Mouse (Mus musculus) neural tube, embryonic 10.5 days (tissue): ENCODE measurements at regions not wholly inside any gene's neighbourhood (a gene's known extent, or its start where the extent isn't known, plus 50 kb on each side); places are given as distances from the start of the nearest gene placed in this dataset.

Source experiments
- DNase-seq: peaks from one replicate; pipeline ENCODE4 v3.0.0-alpha.2; 2017; ENCODE audit warnings: low spot score; ENCODE audit errors: extremely low spot score

DNA sequence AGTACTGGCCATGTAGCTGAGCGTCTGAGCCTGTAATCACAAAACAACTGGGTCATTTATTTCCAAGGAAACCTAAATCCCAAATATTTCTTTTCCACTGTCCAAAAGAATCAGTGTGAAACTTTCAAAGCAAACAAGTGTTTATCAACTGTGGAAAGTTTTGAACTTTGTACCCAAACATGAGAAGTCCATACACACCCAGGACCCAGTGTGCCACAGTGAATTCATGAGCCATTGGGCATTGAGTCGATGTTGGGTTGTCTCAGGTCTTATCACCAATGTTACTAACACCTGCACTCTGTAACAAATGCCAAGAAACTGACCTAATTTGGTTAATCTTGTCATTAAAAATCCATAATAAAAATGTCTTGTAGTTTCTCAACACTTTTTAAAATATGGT, 305.8 kb upstream of the Igfbp3 start:
- DNase-seq = no peak

- DNase-seq = no peak
Measured at GRCm38 (mm10) chr11:7508861-7509260, 295.1 kb upstream of the Igfbp3 start.

GRCm38 (mm10) chr11:7506421-7506945, 292.8 kb upstream of the Igfbp3 start:
- DNase-seq = no peak

GRCm38 (mm10) chr11:7504651-7505321, 291.1 kb upstream of the Igfbp3 start:
- DNase-seq = no peak

DNA sequence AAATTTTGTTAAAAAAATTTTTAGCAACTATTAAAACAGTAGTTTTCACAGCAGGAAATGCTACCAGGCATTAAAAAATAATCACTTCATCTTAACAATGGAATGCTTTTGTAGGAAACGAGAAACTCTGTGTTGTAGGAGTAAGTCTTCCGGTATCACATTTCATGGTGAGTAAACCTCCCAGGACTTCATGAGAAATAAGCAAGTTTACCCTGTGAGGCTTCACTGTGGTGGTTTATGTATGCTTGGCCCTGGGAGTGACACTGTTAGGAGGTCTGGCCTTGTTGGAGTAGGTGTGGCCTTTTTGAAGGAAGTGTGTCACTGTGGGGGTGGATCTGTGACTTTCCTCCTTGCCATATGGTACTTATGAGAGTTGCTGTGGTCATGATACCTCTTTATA, 289.0 kb upstream of the Igfbp3 start:
- no peak for DNase-seq

- DNase-seq = no peak
Measured at GRCm38 (mm10) chr11:7502045-7502444, 288.3 kb upstream of the Igfbp3 start.

GRCm38 (mm10) chr11:7497803-7498202, 284.1 kb upstream of the Igfbp3 start:
- no peak for DNase-seq

DNA sequence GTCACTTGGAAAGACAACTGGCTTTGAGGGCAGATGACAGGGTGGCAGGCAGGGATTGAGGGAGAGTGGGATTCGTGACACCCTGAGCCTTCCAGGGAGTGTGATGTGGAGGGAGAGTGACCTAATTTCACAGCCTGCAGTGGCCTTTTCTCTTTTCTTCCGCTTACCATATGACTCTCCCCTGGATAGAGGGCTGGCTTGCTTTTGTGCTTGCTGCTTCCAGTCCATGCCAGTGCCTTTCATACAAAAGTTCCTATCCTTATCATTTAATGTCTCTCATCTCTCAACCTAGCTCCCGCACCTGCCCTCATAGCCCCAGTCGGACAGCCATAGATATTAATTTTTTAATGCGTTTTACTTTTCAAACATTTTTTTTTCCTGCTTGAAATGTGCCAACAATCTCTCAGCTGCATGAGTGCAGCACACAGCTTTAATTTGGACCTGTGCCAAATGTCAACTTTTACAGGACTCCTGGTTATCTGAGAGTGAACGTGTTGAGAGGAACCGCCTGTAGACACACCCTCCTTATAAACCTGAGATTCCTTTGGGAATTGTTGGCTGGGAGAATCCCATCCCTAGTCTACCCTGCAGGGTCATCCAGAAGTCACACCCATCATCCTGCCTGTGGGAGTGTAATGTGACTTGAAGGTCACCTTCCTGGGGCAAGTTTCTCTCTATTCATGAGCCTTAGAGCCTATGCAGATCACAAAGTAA, 260.3 kb upstream of the Igfbp3 start:
- DNase-seq = no peak

DNA sequence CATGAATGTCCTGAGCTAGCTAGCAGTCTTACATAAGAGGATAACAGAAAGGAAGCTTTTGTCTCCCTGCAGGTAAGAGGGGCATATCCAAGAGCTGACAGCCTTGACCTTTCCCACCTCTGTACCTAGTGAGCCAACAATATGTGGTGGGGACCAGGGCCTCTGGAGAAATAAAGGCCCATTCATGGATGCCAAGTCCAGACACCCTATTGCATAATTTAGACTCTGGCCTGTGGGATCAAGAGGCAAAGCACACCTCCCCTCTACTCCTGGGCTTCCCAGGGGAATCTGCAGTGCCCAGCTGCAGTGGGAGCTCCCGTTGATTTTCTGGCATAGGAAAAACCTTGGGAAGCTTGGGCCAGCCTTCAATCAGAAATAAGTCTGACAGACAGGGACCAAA, 251.8 kb upstream of the Igfbp3 start:
- DNase-seq = no peak

- DNase-seq = no peak
Measured at GRCm38 (mm10) chr11:7461956-7462771, 248.4 kb upstream of the Igfbp3 start.

GRCm38 (mm10) chr11:7451756-7452155, 238.0 kb upstream of the Igfbp3 start:
- no peak for DNase-seq

DNA sequence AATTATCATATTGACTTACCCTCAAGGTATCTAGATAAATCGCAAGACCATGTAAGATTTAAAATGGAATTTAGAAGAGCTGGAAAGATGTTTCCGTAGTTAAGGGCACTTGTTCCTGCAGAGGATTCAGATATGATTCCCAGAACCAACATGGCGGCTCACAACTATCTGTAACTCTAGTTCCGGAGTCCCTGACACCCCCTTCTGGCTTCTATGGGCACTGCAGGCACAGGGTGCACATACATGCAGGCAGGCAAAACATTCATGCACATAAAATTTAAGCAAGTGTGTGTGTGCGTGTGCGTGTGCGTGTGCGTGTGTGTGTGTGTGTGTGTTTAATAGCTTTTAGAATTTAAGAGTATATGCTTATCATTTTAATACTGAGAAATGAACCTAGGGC, 230.8 kb upstream of the Igfbp3 start:
- DNase-seq = no peak

DNA sequence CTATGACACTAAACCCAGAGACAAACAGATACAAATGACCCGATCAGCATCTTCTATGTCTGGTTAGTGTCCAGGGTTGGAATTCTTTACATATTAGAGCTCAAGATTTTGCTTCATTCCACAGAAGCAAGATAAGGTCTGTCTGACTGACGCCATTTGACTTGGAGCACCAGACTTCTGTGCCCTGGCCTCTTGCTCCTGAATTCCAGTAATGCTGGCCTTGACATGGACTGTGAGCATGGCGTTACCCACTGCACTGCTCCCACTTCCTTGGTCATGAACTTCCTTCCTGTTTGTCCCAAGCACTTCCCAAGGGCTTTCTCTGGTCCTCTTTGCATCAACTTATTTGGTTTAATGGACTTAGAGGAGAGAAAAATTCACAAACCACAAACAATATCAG, 225.6 kb upstream of the Igfbp3 start:
- DNase-seq = no peak

DNA sequence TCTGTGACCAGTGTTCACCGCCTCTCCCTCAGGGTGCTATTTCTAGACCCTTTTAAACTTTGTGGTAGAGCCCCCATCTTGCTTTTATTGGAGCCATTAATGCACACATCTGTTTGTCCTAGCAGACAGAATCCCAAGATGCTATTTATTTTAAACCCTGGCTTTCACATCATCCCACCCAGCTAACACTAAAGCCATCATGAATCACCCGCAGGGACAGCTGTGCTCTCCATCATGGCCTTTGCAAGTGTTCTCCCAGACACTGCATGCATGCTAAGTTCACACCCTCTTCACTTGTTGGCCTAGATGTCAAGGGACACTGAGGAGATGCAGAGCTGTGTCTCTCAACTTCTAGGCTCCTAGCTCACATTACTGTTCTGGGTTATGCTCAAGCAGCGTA, 220.9 kb upstream of the Igfbp3 start:
- no peak for DNase-seq

DNA sequence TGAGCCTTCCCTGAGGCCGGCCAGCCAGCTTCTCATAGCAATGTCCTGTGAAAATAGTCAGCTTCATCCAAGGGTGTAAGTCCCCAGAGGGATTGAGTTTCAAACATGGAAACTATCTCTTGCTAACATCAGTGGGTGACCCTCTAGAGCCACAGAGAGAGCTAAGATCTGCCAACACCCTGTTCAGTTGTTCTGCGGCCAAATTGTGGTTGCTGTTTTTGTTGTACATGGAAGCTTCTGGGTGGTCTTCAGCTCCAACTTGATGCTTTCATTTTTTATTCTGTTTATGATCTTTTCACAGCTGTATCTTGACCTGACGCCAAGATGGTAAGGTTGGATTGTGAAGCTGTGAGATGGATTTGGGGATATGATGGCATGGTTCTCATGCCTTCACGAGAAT, 214.0 kb upstream of the Igfbp3 start:
- DNase-seq = no peak

DNA sequence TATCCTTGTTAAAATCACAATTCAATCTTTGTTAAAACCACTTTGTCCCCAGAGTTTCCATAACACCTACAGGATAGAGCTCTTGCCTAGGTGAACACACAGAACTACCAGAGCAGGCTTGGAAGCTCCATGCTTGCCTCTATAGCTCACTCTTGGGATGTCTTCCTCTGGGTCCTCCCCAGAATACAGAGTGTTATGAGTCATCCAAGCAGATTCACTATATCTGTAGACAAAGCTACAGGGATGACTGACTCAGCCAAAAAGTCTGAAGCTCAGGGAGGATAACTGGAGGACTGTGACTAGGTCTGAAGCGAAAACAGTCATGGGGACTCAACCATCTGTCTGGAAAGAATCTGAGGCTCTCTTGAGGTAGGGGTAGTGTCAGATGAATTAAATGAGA, 211.5 kb upstream of the Igfbp3 start:
- DNase-seq = no peak

GRCm38 (mm10) chr11:7424082-7424471, 210.4 kb upstream of the Igfbp3 start:
- no peak for DNase-seq

DNA sequence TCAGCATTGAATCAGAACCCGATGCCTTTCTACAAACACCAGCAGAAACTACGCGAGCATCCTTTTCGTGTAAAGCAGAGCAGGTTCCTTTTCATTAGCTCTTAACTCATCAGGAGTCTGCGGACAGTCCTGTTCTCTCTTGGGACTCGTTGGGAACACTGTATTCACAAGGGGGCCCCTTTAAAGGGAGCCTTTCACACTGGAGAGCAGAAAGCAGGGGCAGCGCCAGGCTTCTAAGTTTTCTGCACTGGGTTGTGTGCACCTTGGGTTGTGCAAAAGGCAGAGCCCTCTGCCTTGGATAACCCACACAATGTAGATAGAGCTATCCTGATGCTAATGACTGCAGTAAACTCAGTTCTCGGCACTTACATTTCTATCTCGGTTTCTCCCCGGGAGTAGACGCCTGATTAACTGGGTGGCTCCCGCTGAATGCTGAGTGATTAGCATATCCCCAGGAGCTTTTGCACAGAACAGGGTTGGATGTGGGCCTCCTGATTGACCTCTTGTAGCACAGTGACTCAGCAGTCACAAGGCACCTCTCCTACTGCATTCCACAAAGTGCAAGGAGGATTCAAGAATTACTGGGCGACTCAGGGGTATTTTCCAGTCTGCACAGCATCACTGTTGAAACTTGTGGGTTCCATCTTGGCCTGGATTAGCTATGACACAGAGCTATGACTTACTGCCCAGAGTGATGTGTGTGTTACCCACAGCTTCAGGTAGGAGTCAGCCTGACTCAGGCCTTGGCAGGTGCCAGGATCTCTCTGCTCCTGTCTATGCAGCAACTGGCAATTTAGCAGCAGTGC, 209.8 kb upstream of the Igfbp3 start:
- peak; percentile 21 for DNase-seq

- DNase-seq = no peak
Measured at GRCm38 (mm10) chr11:7412631-7413030, 198.9 kb upstream of the Igfbp3 start.

DNA sequence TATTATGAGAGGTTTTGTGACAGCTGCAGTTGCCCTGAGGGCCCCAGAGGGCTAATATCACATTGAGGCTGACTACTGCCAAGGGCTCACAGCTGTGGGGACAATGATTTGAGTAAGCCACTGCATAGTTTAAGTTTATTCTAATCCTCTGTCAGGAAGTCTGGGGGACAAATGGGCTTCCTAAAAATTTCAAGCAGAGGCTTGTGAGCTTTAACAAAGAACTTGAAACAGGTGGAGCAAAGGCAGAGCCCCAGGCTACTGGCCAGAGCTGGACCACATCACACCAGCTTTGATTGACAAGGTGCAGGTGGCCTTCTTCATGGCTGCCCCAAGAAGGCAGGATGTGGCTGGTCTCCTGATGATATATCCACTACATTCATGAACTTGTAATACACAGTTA, 195.3 kb upstream of the Igfbp3 start:
- DNase-seq = no peak

- no peak for DNase-seq
Measured at GRCm38 (mm10) chr11:7404666-7405065, 190.9 kb upstream of the Igfbp3 start.
